Mouse (Mus musculus) large intestine, adult 2 months (tissue): ENCODE measurements at regions not wholly inside any gene's neighbourhood (a gene's known extent, or its start where the extent isn't known, plus 50 kb on each side); places are given as distances from the start of the nearest gene placed in this dataset.
A peak's percentile ranks its signal among the peaks of the same experiment; 100 is the strongest.

Source experiments
- DNase-seq: peaks from one replicate; pipeline ENCODE4 v3.0.0-alpha.2; 2012; ENCODE audit warnings: low read depth, low spot score
- WGBS: fragments of 180-500 bp; shearing (Covaris S2); methylation state at CpG from one replicate; pipeline ENCODE4 v1.1.7; 2018; 5-methylcytosine and 5-hydroxymethylcytosine counted together

DNA sequence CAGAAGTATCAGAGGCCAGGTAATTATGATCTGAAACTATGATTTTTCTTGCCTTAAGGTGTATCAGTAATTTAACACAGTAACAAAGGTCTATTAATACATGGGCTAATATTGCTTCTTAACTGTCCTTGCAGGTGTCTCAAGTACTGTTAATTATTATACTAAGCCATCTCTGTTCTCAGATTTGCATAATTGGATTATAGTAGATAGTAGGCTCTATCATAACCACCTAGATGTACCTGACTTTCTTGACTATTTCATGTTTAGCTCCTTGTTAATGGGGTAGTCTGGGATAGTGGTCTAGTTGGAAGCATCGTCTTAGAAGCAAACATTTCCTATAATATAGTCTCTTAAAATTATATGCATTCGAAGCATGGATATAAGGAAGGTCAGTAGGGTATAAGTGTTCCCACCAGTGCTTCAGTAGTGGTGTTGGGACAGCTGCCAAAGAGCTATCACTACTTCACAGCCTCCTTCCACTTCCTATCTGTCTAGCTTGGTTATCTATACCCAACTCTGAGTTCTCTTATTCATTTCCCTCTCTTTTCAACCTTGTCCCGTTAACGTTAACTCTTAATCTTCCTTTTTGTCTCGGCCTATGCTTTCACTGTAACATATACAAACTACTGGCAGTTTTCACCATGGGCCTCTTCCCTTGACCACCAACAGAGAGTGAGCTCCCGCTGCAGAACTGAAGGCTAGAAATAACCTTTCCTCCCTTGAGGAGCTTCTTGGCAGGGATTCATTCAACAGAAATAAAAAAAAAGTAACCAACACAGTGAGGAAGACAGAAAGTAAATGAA, 630.9 kb upstream of the Lcorl start:
- 53% methylated on average over 6 of the region's 6 CpGs for WGBS
- DNase-seq = no peak

DNA sequence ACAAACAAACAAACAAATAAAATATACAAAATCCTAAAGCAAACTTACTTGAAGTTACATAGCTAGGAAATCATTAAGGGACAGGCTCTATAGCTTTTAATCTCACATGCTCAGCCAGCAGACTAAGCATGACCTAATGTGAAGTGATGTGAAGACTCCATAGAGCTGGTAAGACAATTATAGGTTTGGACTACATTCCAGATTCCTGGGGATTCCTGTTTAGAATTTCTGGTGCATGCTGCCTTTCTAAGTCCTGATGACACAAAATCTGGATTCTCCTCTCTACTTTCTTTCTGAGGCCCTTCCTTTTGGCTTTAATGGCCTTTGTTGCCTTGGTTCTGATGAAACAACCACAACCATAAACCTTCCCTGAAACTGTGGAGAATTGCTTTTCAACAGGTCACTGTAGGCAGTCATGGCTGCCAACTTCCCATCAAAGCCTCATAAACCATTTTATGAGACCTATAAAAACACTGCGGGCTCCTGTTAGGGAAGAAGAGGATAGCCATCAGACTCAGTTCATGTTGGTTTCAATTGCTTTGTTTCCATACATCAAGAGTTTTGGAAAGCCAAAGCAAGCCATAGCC, 629.4 kb upstream of the Lcorl start:
- 9% methylated on average over 1 of the region's 1 CpGs for WGBS

DNA sequence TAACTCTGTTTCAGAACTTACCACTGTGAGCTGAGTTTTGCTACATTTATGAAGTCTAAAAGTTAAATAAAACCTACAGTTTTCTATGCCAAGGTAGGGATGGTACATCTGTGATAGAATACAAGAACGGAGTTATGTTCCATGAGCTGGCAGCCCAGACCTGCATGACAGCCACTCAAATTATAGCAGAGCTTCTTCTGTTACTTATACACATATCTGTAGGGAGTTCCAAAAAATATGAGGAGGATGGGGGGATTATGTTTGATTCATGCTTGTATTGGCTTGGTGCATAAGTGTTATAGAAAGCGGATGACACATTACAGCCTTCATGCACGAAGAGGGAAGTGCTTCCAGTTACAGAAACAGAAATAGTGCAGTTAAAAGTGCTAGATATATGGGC, 598.9 kb upstream of the Lcorl start:
- 83% methylated on average over 3 of the region's 3 CpGs for WGBS

More for the DNA sequence above, 629.4 kb upstream of the Lcorl start:
- DNase-seq = peak; percentile 87

DNA sequence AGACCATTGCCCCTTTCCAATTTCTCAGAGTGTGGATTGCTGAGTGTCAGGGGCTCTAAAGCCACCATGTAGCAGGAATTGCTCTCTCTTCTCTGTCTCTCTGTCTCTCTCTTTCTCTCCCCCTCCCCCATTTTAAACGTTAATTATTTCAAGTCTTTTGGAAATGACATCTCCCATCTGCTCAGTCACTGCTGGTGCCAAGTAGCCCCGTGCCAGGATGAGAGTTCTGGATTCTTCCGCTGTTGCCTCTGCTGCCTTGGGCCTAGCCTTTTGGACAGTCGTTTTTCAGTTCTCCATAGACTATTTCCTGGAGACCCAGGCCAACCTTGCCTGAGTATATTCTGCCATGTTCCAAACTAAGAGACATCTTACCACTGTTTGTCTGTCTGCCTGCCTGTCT, 590.9 kb upstream of the Lcorl start:
- no peak for DNase-seq
- WGBS = 63% methylated on average over 4 of the region's 4 CpGs

More for the DNA sequence above, 598.9 kb upstream of the Lcorl start:
- DNase-seq = no peak

DNA sequence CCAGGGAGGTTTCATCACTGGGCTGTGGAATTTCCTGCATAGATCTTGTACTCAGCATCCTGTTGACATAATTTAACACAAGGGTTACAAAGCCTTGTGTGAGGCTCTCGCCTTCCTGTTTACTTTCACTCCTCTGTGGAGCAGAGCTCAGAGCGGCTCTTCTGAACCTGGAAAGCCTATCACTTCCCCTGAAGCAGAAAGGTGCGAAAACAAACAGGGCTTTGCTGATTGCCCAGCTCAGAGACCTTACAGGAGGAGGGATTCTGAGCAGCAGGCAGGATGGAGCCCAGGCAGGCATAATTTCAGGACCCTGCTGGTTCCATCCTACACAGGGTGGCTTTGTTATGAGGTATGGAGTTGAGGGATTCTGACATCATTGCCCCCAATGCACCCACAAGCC, 588.4 kb upstream of the Lcorl start:
- 16% methylated on average over 3 of the region's 3 CpGs for WGBS

DNA sequence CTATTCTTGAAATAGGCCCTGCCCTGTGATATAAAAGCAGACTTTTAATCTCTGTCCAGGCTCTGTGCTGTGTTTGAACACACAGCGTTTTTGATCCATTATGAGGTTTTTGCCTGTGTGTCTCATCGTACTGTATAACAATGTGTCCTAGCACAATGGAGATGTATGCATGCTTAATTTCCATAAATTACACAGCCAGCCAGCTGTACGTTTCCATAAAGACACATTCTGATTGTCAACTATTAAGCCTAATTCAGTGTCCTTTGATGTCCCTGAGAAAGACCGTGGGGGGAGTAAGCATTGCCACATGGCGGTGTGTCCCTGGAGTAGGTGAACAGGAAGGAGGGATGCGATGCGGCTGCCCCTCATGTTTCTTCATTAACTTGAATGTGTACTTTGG, 587.7 kb upstream of the Lcorl start:
- WGBS = 30% methylated on average over 7 of the region's 7 CpGs
- no peak for DNase-seq

More for the DNA sequence above, 588.4 kb upstream of the Lcorl start:
- DNase-seq = no peak

DNA sequence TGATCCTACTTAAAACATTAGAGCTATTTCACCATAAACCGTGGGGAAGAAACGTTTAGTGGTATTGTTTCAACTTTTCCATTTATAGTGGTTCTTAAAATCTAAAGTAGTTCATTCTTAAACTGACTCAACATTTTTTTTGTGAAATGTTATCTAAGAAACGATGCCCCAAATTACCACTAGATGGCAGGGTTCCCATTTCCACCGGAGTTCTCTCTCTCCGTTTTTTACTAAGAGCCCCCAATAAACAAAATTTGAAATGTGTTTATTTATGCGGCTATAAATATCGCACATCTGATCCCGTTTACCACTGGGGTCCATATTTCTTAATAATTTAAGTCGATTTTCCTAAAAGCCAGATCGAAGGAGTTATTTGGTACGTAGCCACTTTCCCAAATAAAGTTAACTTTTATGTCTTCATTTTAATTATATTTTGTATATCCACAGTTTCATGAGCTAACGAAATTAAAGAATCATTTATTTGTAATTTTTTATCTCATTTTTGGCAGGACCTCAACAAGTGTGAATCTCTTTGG, 586.5 kb upstream of the Lcorl start:
- 11% methylated on average over 12 of the region's 12 CpGs for WGBS
- no peak for DNase-seq

DNA sequence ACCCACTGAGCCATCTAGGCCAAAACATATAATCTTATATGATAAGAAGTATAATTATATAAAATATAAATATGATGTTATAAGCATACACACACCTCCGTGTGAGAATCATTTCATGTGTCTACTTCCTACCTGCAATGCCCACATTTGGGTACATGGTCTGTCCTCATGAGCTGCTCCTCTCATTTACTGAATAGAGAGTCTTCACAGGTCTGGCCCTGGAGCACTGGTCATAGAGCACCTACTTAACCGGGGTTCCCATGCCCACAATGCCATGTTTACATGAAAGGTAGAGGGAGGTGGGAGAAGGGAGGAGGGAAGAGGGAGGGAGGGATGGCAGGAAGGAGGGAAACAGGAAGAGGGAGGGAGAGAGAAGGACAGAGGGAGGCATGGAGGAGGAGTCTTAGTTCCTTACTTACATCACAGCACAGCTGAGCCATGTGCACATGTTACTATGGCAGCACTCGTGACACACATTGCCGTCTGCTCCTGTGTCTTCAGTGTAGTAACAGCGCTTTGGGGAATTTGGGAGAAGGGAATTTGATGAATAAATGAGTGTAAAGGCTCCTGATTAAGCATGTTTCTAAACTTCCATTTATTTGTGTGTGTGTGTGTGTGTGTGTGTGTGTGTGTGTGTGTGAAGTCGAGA, 585.3 kb upstream of the Lcorl start:
- WGBS = 87% methylated on average over 6 of the region's 6 CpGs

DNA sequence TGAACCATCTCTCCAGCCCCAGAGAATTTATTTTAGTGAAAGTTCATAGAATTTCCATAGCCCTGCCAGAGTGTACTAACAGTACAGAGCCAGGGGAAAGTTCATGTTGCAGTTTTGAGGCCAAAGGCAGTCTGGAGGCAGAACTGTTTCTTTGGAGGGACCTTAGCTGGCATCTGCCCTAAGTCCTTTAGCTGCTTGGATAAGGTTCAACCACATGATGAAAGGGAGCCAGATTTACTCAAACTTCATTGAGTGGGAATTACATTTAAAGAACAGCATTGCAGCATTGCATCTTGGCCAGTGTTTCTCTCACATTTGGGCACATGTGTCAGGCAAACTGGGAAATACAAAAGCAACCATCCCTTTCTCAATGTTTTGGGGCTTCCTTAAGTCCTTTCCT, 584.3 kb upstream of the Lcorl start:
- no peak for DNase-seq

More for the DNA sequence above, 585.3 kb upstream of the Lcorl start:
- DNase-seq = no peak

DNA sequence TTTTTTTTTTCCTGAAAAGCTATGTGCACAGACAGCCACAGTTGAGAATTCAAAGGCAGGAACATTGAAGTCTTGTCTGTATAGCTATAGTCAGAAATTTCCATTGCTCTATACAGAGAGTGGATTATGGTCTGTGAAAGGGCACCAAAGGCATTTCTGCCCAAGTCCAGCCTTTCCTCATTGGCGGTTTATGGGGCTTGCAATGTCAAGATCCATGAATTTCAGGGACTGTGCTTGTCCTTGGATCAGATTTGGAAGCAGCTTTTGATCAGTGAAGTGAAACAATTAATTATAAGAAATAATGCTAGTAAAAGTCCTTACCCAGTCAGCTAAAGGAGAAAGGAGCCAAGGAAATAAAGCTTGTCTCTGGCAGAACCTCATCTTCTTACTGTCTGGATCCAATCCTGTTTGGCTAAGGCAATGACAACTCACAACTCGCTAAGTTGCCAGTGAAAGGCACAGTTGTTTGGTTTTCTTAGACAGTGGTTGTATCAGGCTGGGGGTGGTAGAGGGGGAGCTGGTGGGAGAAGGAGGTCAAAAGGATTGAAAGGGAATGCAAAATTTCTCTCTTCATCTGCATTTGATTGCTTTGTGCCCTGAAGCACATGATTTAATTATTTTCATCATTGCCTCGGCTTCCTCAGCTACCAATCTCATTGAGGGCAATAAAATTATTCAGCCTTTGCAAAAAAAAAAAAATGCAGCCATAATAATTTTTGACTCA, 574.4 kb upstream of the Lcorl start:
- 53% methylated on average over 3 of the region's 3 CpGs for WGBS
- no peak for DNase-seq

DNA sequence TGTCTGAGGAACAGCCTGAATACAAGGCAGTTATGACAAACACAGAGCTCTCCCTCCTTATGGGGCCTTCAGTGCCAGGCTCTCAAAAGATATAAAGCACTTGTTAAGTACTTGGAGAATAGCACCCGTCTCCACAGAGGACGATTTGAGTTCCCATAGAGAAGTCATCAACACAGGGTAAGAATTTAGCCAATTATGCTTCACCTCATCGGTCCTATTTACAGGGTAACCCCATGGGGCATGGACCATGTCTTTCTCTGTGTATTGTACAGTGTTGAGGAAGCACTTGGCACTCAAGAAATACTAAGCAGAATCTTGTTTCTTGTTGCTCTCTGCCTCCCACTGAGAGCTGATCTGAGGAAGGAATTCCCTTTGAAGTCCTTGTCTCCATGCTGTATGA, 565.3 kb upstream of the Lcorl start:
- WGBS = 70% methylated on average over 3 of the region's 3 CpGs
- no peak for DNase-seq

DNA sequence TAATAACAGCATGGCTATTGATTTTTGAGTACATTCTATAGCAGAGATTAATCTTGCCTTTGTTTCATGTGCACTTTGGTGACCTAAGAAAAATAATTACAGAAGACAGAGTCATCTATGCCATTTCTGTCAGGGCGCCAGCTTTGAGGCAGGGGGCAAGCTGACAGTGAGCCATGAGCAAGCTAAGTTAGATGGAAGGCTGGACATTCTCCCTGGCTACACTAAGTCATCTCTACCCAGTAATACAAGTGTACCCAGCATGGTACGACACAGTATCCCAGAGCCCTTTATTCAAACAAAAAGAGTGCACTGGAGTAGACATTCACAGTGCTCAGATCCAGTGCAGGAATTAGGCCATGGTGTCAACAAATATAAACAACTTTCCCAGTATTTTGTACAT, 549.6 kb upstream of the Lcorl start:
- DNase-seq = no peak
- WGBS = 78% methylated on average over 2 of the region's 2 CpGs

DNA sequence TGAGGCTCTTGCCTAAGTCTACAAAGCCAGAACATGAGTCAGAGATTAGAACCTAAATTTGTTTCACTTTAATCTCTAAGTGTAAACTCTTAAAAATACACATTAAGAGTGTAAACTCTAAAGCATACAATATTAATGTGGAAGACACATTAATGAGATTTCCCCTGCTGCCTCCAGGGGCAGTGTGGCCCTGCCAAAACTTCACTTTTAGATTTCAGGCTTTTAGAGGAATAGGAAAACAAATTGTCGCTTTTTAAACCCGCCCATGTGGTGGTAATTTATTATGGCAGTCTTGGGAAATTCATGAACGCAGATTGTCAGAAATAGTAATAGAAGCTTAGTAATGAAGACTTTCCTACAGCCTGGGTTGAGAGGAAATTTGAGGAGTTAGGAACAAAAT, 549.0 kb upstream of the Lcorl start:
- DNase-seq = no peak
- WGBS = 35% methylated on average over 3 of the region's 3 CpGs

DNA sequence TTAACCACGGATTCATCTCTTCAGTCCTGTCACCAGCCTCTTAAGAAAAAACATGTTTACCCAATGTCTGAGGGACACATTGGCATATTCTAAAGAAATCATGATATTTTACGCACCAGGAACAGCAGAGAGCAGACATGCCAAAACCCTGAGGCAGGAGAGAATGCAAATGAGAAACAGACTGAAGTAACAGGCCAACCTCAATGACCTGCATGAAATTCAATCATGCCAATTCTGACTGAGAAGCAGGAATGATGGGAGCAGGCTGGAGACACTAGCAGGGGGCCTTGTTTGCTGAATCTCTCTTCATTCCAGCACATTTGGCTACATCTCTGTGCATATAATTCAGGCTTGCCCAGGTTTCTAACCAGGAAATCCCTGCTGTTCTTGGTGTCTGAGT, 529.2 kb upstream of the Lcorl start:
- DNase-seq = no peak
- WGBS = 67% methylated on average over 2 of the region's 2 CpGs

DNA sequence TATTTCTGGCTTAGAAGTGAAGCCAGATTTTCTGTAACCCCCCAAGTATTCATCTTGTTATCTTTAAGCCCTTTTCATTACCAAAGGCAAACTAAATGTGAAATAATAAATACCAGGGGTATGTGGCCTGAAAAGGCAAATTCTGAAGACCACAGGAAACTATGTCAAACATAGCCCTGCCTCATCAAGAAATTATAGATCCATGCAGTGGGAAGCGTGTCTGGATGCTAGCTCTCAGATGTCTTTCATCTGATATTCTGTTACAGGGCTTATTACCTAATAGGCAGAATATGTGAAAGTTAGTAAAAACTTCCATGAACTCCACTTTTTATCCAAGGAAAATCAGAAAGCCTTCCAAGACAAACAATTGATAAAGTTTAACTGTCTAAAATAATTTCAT, 509.9 kb upstream of the Lcorl start:
- DNase-seq = no peak
- 80% methylated on average over 1 of the region's 1 CpGs for WGBS

DNA sequence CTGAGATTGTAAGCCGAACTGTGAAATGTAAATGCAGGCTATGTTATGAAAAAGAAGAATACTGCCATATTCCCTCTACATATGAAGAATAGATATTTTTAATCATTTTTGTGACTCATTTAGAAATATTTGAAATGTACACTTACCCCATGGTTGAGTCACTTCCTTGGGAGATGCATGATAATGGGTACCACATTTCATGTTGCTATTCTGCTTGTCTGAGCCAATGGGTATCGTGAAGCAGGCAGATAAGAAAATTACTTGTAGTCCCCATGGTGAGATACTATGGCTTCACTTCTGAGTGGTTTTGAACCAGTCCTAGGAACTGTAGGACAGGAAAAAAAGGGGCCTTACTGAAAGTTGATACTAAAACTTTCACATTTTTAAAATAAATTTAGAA, 506.2 kb upstream of the Lcorl start:
- WGBS = 86% methylated on average over 2 of the region's 2 CpGs
- DNase-seq = no peak

DNA sequence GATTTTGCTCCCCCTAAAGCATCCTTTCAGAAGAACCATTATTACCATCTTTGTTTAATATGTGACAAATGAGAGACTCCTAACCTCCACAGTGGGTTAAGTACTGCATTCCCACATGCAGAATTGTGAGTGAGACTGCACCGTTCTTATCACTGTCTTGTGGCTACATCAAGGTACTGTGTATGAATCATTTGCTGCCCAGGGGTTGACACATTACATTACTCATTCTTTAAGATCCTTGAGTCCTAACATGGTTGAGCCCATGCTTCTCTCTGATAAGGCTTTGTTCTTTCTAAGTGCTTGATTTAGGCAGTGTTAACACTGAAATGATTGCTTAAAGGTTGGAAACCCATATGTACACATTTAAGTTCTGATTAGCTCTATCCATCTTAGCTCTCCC, 504.2 kb upstream of the Lcorl start:
- DNase-seq = no peak
- WGBS = 73% methylated on average over 1 of the region's 1 CpGs

DNA sequence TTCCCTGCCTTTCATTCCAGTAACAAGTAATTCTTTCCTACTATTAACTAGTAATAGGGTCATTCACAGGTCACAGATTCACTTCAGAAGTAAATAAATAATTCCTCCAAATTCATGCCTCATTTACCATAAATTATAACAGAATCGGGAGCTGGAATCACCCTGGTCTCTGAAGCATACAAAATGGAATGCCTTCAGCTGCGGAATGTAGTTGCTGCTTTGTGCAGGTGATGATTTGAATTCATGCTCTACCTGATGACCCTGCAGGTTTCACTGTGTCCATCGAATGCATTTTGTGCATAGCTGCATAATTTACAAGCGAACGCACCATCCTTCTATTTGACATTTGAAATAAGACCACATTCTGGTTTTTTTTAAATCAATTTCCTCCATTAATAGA, 491.0 kb upstream of the Lcorl start:
- DNase-seq = no peak
- 84% methylated on average over 5 of the region's 5 CpGs for WGBS

DNA sequence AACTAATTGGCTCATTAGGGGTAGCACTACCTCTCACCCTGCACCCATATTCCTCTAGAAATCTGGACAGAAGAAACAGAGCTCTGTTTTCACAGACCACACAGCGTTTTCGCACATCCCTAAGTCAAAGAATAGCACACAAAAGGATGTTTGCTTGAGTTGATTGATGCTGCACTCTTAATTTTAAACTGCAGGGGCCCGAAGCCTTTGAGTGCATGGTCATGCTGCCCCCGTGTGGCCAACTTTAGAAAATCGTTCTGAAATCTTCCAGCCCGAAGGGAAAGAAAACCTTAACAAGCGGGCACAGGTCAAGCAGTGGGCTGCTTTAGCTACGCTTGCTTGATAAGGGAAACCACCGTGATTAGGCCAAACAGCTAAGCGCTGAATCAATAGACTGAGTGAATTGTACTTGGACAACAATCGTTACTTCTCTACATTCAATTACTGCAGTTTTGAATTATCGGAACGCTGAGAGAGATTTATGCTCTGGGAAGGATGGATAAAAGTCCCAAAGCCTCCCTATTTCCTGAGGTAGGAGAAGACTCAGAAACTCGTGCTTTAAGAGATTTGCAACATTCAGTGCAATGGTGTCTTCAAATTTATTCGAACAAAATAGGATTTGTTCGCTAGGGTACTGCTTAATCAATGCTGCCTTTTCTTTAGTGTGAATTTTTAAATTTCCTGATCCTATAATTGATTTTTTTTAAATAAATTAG, 490.1 kb upstream of the Lcorl start:
- peak; percentile 27 for DNase-seq
- WGBS = 17% methylated on average over 16 of the region's 16 CpGs

DNA sequence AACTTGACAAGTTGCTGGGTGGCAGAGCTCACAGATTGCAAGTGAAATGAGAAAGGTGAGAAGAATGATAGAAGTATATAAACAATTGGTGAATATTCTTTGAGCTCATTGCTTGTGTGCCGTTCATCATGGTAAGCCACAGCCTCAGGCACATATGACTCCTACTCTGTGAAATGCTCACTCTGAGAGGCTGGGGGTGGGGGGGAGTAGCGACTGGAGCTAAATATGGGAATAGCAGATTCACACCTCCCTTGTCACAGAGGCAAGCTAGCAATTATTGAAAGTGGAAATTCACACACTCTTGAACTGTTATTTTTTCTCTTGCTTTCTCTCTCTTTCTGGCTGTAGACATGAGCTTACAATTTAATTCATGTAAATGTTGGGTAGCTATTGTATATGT, 481.0 kb upstream of the Lcorl start:
- WGBS = 72% methylated on average over 2 of the region's 2 CpGs
- no peak for DNase-seq
